Mouse (Mus musculus) liver, embryonic 16.5 days (tissue): ENCODE results near the gene Hs6st2. TPM values are rescaled to one million over a fixed set of nuclear protein-coding genes. Genes with fewer than 3 reads are reported as not detected.

Source experiments
- ATAC-seq: fragments of 200-750 bp; cut with Nextera tagmentation; 2 replicates; pipeline ENCODE4 v1.8.0; 2017; ENCODE audit warnings: low read depth, mild to moderate bottlenecking, moderate number of reproducible peaks, moderate library complexity
- H3K27ac ChIP-seq: fragments of 300-500 bp; sonication (generic); 2 replicates; pipeline ENCODE4 v1.5.1; 2014; ENCODE audit warnings: mild to moderate bottlenecking, low read length
- H3K27me3 ChIP-seq: fragments of 300-500 bp; sonication (generic); 2 replicates; pipeline ENCODE4 v1.6.1; 2014; ENCODE audit warnings: low read depth, low read length, mixed read lengths; ENCODE audit not compliant: control insufficient read depth, insufficient read depth
- H3K36me3 ChIP-seq: fragments of 300-500 bp; sonication (generic); 2 replicates; pipeline ENCODE4 v1.6.1; 2014; ENCODE audit warnings: mild to moderate bottlenecking; ENCODE audit not compliant: control insufficient read depth, insufficient read depth
- H3K4me1 ChIP-seq: fragments of 300-500 bp; sonication (generic); 2 replicates; pipeline ENCODE4 v1.6.1; 2014; ENCODE audit warnings: low read depth, low read length, mixed read lengths; ENCODE audit not compliant: control insufficient read depth
- H3K4me2 ChIP-seq: fragments of 300-500 bp; sonication (generic); 2 replicates; pipeline ENCODE4 v1.6.1; 2014; ENCODE audit warnings: low read depth, low read length, mixed read lengths
- H3K4me3 ChIP-seq: fragments of 300-500 bp; sonication (generic); 2 replicates; pipeline ENCODE4 v1.5.1; 2014; ENCODE audit warnings: low read depth, mild to moderate bottlenecking, low read length
- H3K9ac ChIP-seq: fragments of 300-500 bp; sonication (generic); 2 replicates; pipeline ENCODE4 v1.6.1; 2014; ENCODE audit warnings: low read depth, low read length
- H3K9me3 ChIP-seq: fragments of 300-500 bp; sonication (generic); replicated peaks from 2 replicates; pipeline ENCODE4 v1.6.1; 2016; ENCODE audit warnings: low read length; ENCODE audit not compliant: control insufficient read depth
- WGBS: fragments of 180-500 bp; shearing (Covaris S2); extraction: QIAGEN DNeasy Blood & Tissue Kit; methylation state at CpG from one replicate; pipeline ENCODE4 v1.1.7; 2014; ENCODE audit not compliant: insufficient replicate concordance; 5-methylcytosine and 5-hydroxymethylcytosine counted together
- polyA plus RNA-seq: library from polyadenylated mRNA; unstranded; fragments of >200 nt; fragmentation: Nextera tagmentation; extraction: Ambion mirVana; gene quantifications from 2 replicates; pipeline ENCODE4 v1.2.1, GENCODE M21; 2015

Hs6st2 gene
- polyA plus RNA-seq, 1 experiment from 2014 or later = 0.83 TPM

- H3K27ac ChIP-seq = no peak overlapping the region
- WGBS = 42% methylated on average over 3 of the region's 3 CpGs
- no peak overlapping the region for H3K4me2 ChIP-seq
- H3K4me3 ChIP-seq = no peak overlapping the region
- H3K9me3 ChIP-seq = no peaks in the 10 kb centered on the region
- no peak overlapping the region for H3K9ac ChIP-seq
- H3K36me3 ChIP-seq = no peaks in the 10 kb centered on the region
- H3K27me3 ChIP-seq = no peaks in the 10 kb centered on the region
- no peak for ATAC-seq
- H3K4me1 ChIP-seq = no peaks in the 10 kb centered on the region
Measured at GRCm38 (mm10) chrX:51343595-51343994, 338.1 kb downstream of the Hs6st2 start.

Other genes starting within 250 kb of the Hs6st2 start
- not detected in 2 replicates for gene Usp26, start 119.4 kb upstream of the Hs6st2 start, polyA plus RNA-seq